Mouse (Mus musculus): Measurements from ENCODE around the gene Arl8a. TPM values are rescaled to one million over a fixed set of nuclear protein-coding genes. Genes with fewer than 3 reads are reported as not detected.
"Not testable (repeated sequence)": the region's sequence is repeated elsewhere in the genome, so short reads cannot be mapped to it uniquely, and the experiment has no call there.

Arl8a gene
- total RNA-seq, 2 experiments from 2014 or later: 62.8 to 73.7 TPM

- no peak for DNase-seq (ENCODE audit: low spot score in 2 of 2)
Measured at GRCm38 (mm10) chr1:135168453-135169200, 22.0 kb downstream of the Arl8a start.

GRCm38 (mm10) chr1:135169556-135170224 is 23.1 kb downstream of the Arl8a start:
- no peak for DNase-seq (ENCODE audit: low spot score in 2 of 2)

GRCm38 (mm10) chr1:135170299-135170698 is 23.7 kb downstream of the Arl8a start:
- no peak for DNase-seq (ENCODE audit: low spot score in 2 of 2)

DNA sequence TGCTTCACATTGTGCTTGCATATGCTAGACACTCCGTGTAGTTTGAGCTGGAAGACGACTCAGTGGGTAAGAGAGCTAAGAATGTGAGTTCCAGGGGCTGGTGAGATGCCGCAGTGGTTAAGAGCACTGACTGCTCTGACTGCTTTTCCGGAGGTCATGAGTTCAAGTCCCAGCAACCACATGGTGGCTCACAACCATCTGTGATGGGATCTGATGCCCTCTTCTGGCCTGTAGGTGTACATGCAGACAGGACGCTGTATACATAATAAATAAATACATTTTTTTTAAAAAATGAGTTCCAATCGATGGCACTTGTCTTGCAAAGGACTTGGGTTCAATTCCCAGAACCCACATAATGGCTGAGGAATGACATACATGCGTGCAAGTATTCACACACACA is 24.6 kb downstream of the Arl8a start:
- DNase-seq (ENCODE audit: low spot score in 2 of 2): no peak

GRCm38 (mm10) chr1:135171984-135172383 is 25.4 kb downstream of the Arl8a start:
- peak in 1 of 2 experiments; percentile 32 for DNase-seq (ENCODE audit: low spot score in 2 of 2)

DNA sequence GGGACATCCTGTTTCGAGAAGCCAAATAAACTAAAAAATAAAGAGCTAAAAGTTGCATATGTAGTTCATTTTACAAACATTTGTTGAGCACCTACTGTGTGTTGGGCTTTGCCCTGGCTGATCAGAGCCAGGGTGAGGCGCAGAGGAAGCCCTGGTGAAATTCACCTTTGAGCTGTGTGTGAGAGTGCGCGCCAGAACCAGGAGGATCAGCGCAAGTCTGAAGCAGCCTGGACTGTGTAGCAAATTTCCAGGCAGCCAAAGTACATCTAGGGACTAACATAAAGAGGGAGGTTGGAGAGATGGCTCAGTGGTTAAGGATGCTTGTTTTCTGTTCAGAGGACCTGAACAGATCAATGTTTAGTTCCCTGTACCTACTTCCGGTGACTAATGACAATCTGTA is 26.7 kb downstream of the Arl8a start:
- no peak for DNase-seq (ENCODE audit: low spot score in 2 of 2)

- no peak for DNase-seq (ENCODE audit: low spot score in 2 of 2)
Measured at GRCm38 (mm10) chr1:135175176-135175575, 28.6 kb downstream of the Arl8a start.

DNA sequence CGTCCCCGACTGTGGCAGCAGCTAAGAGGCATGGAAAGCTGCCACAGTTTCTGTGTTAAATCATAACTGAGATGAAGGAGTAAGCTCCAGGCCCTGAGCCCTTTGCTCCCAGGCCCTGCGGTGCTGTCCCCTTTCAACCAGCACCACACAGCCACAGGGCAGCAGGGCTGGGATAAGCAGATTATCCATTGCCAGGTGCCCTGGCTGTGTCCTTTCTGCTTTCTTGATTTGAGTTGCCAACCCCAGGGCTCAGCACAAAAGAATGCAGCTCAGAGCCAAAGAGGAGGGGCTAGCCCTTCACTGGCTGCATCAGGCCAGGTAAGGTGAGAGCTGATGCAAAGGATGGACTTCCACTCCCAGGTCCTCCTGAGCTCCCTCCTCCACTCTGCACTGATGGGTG is 31.1 kb downstream of the Arl8a start:
- no peak for DNase-seq (ENCODE audit: low spot score in 2 of 2)

- DNase-seq (ENCODE audit: low spot score in 2 of 2): no peak
Measured at GRCm38 (mm10) chr1:135178863-135179262, 32.2 kb downstream of the Arl8a start.

- DNase-seq (ENCODE audit: low spot score in 2 of 2): no peak
Measured at GRCm38 (mm10) chr1:135180830-135181229, 34.2 kb downstream of the Arl8a start.

- DNase-seq (ENCODE audit: low spot score in 2 of 2): no peak
Measured at GRCm38 (mm10) chr1:135181275-135181674, 34.7 kb downstream of the Arl8a start.

GRCm38 (mm10) chr1:135181880-135182623 is 35.4 kb downstream of the Arl8a start:
- no peak for DNase-seq (ENCODE audit: low spot score in 2 of 2)

DNA sequence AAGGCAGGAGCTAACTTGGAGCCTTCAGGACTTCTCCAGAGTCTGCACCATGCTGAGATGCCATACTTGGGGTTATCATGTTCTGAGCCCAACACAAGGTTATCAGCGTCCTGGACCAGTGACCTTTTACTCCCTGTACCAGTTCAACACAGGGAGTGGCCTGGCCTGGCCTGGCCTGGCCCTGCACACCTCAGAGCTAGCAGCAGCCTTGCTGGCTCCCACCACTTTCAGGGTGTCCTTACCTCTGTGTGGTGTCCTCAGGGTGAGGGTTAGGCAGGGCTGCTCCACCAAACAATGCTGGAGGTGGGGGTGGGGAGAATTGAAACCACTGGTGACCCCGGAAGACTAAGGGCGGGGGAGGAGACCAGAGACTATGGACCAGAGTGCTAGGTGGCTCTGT is 36.4 kb downstream of the Arl8a start:
- DNase-seq (ENCODE audit: low spot score in 2 of 2): no peak

DNA sequence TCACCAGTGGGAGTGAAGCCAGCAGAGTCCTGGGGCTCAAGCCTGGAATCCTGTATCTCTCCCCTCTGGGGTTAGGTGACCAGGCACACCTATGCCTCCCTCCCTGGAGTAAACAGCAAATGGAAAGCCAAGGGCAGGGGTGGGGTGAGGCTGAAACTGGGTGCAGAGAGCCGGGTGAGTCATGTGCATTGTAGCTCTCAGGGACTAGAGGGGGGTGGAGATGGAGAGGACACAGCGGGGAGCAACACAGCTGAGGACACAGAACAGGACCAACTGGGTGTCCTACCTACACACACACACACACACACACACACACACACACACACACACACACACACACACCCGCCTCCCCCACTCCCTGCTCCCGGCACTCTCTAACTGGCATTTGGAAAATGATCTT is 36.8 kb downstream of the Arl8a start:
- DNase-seq (ENCODE audit: low spot score in 2 of 2): no peak

DNA sequence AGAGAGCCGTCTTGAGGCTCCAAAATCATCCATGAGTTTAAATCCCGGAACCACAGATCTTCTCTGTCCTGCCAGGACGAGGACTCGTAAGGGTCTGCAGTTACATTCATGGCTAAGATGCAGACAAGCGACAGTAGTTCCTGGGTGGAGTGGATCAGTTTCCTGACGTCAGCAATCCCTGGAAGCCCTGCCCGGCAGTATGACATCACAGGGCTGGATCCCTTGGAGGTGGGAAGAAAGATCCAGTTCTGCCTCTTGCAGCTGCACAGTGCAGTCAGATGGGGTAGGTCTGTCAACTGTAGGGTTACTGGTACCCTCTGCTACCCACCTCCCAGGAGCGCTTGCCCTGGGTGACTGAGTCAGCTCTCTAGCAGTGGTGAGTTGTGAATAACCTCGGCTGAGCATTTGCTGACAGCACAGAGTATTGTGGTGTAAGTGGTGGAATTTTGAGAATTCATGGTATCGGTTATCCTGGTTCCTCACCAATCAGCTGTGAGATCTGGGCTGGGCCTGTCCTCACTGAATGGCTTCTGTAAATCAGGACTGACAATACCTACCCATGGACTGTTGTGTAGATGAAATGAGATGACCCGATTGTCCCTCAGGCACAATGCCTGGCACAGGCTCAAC is 37.4 kb downstream of the Arl8a start:
- no peak for DNase-seq (ENCODE audit: low spot score in 2 of 2)

GRCm38 (mm10) chr1:135185936-135186335 is 39.3 kb downstream of the Arl8a start:
- DNase-seq (ENCODE audit: low spot score in 2 of 2): no peak

GRCm38 (mm10) chr1:135186427-135186826 is 39.8 kb downstream of the Arl8a start:
- DNase-seq (ENCODE audit: low spot score in 2 of 2): no peak

- not testable (repeated sequence) for DNase-seq (ENCODE audit: low spot score in 2 of 2)
Measured at GRCm38 (mm10) chr1:135187016-135187415, 40.4 kb downstream of the Arl8a start.

GRCm38 (mm10) chr1:135188197-135188596 is 41.6 kb downstream of the Arl8a start:
- no peak for DNase-seq (ENCODE audit: low spot score in 2 of 2)

GRCm38 (mm10) chr1:135189186-135189585 is 42.6 kb downstream of the Arl8a start:
- no peak for DNase-seq (ENCODE audit: low spot score in 2 of 2)

- DNase-seq (ENCODE audit: low spot score in 2 of 2): not testable (repeated sequence)
Measured at GRCm38 (mm10) chr1:135194335-135194734, 47.7 kb downstream of the Arl8a start.
